Mouse (Mus musculus) v-Abl transformed pro-B cells (cell line): ENCODE results near the gene Foxn3.

Source experiments
- in situ Hi-C, 2 experiments: fragments of 400-800 bp; cut with MboI; formaldehyde crosslinking; loops; one replicate each; pipeline ENCODE4 v1.15.1; 2025; ENCODE audit not compliant: unreplicated experiment in 2 of 2

Foxn3 gene

DNA sequence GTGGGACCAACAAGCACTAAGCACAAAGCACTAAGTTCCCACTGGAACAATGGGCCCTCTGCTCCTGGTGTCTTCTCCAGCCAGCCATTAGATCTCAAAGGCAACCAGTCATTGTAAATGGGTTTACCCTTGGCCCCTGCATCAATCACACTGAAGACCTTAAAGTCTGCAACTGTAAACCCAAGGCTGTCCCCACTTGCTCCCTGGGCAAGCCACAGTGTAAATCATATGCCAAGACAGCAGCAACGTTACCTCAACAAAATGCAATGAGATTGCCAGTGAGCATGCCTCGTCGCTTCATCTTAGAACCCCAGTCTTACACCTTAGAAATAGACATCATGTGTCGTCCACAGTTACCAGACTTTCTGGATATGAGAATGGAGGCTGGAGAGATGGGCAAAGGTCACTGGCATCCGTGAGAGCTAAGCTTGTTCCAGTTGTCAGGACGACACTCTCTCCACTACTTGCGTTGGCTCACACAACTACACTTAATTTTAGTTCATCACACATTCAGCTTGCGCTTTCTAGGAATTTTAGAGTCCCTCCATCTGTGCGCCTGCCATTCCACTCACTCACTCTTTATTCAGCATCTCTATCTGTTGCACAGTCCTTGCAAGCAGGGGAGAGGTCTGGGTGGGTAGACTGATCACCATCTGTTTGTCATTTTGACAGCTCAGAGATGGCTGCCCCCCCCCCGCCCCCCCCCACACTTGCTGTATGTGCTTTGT lies 89.8 kb downstream of the Foxn3 start:
- in situ Hi-C loops = no loop called here

DNA sequence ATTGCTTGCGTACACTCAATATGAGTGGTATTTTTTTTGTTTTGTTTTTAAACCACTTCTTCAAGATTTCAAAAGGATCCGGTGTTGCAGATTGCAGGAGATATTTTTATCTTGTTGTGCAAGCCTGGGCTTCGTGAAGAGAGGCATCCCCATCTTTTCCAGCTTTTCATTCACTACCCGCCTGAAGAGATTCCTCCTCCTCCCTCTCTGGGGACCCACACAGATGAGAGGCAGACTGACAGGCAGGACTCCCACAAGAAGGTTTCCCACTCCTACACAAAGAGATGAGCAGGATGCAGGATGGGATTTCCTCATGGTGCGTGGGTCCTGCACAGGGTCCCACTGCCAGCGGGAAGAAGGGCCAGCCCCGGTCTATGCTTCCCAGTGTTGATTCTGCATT lies 92.0 kb downstream of the Foxn3 start:
- in situ Hi-C loops = no loop called here

DNA sequence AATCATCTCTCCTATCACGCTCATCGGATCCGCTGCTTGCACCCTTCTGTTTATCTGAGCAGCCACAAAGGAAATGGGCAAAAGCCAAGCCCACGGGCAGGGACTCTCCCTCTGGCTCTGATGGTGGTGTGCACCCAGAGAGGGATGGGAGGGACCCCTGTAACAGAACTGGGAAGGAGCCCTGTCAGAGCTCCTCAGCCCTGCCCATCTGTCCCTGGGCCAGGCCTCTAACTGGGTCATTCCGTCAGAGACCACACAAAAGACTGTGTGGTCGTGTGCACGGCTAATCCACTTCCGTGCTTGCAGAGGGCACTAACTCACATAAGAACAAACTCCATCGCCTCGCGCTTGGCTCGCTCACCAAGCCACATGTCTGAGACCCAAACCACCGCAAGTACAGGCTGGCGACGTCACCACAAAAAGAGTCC lies 95.5 kb downstream of the Foxn3 start:
- in situ Hi-C loops = no loop called here

DNA sequence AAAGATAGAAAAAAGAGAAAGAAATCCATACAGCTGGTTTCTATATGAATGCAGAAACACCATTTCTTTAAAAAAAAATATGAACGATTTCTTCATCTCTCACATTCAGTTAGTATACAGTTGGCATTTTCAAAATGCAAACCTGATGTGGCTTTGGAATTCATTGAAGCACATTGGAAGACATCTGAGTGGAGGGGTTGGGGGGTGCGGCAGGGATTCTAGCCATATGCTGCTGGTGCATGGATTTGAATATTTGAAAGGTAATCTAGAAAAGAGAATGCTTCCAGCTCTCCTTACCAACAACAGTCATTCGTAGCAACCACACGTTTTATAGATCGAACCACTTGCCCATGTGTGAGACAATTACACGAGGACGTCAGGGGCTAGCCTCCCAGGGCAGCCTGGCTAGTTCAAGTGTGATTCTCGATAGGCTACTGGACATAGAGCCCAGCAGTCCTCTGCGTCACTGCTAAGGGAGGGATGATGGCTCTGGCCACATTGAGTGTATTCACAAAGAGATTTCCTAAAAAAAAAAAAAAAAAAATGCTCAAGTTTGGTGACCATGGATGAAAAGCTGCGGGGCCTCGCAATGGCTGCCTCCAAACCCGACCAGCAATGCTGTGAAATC lies 96.0 kb downstream of the Foxn3 start:
- in situ Hi-C loops = no loop called here

DNA sequence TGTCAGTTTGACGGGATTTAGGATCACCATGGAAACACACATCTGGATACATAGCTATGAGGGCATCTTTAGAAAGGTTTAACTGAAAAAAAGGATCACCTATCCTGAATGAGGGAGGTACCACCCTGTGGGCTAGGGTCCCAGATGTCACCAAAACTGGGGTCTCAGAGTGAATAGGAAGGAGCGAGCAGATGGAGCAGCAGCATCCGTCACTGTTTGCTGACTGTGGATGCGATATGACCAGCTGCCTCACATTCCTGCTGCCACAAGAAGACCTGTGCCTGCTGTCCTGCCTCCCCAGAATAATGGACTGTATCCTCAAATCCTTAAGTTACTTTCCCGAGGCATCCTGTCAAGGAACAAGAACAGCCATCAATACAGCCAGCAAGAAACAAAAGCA lies 97.0 kb downstream of the Foxn3 start:
- in situ Hi-C loops = no loop called here

DNA sequence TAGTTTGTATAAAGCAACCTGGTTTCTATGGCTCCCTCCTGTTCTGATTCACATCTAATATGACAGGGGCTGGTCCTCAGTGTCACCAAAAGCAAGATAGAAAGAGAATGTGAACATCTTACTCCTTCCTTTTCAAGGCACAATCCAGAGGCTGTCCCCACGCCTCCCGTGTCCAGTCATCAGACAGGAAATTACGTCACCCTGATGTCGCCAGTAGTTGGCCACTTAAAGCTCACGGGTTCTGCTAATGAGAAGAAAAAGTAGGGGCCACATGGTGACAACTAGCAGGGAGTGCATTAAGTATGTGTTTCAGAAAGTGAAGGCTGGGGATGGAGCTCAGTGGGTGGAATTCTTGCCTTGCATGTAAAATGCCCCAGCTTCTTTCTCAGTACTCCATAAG lies 99.1 kb downstream of the Foxn3 start:
- in situ Hi-C loops = no loop called here

DNA sequence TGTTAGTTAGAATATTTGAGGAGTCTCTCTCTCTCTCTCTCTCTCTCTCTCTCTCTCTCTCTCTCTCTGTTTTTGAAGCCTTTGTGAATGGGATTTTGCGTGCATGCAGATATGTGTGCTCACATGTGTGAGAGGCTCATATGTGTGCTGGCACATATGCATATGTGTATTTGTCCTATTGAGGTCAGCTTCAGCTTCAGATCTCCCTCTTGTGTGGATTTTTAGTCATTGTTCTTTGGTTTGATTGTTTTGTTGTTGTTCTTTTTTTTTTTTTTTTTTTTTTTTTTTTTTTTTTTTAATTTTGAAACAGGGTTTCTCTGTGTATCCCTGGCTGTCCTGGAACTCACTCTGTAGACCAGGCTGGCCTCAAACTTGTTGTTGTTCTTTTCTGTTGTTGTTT lies 100.5 kb downstream of the Foxn3 start:
- in situ Hi-C loops = no loop called here

DNA sequence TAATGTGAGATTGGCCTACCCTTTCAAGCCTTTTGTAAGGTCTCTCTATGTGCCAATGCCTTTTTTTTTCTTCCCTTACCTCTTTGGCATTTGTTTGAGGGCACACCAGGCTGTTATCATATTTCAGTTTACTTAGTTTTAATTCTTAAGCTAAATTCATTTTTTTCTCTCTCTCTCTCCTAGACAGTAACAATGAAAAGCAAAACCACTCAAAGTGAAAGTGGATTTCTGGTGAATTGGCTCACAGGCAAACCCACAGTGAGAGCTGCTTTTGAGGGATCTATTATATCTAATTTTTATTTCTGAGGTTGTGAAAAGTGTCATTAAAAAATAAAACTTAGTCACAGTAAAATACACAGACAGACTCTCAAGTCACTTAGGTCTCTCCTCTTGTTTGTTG lies 101.1 kb downstream of the Foxn3 start:
- in situ Hi-C loops = no loop called here

DNA sequence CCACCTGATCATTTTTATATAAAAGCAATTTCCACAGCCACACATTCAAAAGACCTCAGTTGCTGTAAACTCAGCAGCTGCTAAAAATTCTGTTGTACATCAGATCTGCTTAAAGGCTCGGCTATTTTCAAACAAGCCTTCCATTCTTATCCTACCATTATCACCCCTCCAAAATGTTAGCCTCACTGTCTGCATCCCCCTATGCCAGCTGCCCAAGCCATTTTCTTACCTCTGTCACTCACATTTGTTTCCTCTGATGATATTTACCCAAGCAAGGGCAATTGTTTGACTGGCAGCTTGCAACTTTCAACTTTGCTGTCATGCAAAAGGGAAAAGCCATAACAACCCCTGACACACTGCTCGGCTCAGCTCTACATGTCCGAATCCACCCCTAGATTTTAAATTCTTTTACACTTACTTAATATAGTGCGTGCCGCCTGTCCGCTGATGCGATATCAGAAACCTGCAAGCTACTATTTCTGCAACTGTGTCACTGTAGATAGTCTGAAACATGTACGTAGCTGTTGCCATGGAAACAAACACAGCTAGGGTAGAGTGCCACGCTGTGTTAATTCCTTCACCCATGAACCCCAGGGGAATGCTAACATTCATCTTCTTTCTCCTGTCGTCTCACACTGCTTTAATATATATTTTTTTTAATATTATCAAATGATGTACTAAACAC lies 105.7 kb downstream of the Foxn3 start:
- in situ Hi-C loops = no loop called here

DNA sequence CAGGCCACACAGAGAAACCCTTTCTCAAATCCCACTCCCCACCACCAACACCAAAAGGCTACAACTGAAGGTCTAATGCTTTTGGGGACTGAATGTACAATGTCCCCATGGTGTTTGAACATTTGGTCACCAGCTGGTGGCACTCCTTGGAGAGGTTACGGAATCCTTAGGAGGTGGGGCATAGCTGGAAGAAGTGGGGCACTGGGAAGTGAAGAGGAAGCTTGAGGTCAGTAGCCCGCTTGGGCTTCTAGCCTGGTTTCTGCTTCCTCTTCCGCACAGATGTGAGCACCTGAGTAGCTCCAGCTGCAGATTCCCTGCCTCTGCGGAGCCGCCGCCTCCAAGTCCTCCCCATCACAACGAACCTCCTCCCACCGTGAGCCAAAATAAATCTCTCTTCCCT lies 107.8 kb downstream of the Foxn3 start:
- in situ Hi-C loops = no loop called here

DNA sequence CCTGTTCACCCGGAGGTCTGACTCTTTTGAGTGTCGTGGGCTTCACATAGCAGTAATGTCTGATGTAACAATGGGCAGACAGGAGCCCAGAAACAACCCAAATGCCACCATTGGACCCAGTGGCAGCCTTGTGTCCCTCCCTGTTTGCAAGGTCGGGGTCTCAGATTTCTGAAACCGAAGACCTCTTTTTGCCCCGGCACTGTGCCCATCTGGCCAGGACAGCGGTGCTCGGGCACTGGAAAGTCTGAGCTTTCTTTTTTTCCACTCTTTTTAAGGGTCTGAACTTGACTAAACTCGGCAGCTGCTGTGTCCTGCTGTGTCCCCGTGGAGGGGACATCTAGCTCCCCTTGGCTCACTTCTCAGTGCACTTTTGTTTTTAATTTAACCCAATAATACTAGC lies 109.0 kb downstream of the Foxn3 start:
- in situ Hi-C loops = no loop called here

DNA sequence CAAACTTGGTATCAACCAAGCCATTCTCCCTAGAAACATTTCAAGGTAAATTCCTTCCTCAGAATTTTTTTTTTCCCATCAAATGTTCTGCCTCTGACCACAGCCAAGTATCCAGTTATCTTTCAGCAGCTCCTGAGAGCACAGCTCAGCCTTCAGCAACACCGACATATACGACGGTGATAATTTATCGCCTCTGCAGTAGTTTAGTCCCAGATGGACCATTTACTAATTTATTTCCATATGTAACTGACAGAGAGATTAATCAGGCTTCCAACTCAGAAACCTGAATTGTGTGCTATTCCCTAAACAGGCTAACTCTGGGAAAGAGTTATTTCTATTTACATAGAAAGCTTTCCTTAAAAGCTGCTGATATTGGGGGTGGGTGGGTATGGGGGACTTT lies 109.6 kb downstream of the Foxn3 start:
- in situ Hi-C loops = no loop called here

DNA sequence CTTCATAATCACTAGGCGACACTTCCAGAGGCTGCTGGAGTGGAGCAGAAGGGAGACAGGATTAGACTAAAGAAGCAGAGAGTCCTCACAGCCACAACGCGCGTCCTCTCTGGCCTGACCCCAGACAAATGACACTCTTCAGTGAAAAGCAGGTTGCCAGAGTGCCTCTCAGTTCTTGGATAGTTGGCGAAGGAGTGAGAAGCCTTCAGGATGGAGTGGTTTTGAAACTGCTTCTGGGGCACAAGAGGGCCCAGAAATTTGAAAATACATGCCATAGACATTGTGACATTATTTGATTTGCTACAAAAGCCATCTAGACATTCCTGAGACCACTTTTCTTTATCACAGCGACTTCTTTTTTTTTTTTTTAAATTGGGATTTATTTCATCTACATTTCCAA lies 113.3 kb downstream of the Foxn3 start:
- in situ Hi-C loops = no loop called here

DNA sequence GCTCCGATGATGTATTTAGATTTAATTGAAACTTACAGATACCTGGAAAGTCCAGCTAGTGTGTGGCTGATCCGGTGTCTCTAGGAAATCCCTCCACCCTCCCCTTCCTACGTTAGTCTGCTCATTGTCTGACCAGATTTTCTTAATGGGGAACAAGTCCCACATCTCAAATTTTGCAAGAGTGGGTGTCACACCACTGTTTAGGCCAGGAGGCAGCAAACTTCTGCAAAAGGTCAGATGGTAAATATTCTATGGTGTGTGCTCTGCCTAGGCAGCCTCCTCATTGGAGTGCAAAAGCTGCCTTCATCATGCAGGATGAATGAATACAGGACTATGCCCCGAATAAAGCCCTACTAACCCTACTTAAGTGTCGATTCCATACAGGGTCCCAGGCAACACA lies 115.6 kb downstream of the Foxn3 start:
- in situ Hi-C loops = no loop called here

DNA sequence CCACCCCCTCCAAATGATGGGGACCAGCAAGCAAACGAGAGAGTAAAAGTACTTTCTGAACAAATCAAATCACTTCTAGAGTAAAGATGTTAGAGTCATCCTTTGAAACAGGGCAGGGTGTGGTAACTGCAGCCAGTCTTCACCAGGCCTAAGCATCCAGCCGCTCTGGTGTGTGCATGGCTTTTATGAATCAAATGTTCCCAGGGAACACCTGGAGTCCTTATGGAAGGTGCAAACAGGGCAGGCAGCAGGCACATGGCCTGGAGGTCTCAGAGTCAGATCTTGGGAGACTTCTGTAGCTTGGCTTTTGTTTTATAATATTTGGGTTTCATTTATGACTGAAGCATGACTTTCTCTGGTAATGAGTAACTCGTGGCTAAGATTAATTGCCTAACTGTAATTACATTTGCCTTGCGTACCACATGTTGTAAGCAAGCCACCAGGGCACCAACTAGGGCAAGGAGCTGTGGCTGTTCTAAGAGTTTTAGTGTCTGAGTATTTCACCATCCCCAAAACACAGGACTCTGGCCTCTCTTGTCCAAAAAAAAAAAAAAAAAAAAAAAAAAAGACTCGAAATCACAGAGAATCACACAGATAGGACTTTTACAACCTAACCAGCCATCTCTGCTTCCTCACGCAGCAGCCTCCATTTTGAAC lies 118.2 kb downstream of the Foxn3 start:
- in situ Hi-C loops = no loop called here

DNA sequence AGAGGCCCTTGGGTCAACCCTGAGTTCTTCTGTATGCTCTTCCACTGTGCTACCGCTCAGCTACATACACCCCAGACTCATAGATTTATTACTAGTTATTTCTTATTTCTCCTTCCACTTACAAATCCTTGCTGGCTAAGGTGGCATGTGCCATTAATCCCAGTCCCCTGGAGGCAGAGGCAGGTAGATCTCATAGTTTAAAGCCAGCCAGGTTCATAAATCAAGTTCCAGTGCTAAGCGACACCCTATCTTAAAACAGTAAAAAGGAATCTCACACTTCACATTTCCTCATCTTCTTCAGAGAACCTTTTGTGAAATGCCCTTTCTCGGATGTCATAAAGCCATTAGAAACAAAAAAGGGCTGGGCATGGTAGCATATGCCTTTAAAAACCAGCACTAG lies 120.6 kb downstream of the Foxn3 start:
- in situ Hi-C loops = no loop called here

DNA sequence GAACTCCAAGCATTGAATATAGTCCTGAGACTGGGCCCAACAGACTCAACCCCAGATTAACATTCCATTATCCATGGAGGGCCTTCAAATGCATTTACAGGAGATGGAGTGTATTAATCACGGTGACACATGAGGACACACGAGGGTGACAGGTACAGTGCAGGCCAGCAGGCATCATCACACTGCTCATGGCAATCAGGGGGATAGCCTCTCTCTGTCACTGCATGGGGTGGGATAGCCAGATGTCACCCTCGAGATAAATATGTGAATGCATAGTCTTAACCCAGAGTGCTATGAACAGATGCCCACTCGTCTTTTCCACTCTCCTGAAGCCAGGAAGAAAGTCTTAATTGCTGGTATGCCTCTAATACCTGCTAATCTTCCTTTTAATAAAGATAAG lies 122.4 kb downstream of the Foxn3 start:
- in situ Hi-C loops = no loop called here

DNA sequence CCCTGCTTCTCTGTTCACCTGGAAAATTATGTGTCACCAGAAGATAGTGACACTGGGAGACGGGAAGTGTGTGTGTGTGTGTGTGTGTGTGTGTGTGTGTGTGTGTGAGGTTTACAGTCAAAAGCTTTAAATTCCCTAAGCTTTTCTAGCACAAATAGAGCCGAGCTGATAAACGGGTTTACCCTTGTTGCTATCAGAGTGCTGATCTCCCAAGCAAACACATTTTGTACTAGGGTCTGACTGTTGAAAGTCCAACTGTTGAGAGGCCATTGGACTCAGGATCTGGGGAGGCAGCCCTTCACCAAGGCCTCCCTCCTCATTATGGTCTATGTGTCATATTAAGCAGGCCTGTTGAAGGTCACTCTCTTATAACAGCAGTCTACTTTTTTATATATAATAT lies 123.4 kb downstream of the Foxn3 start:
- in situ Hi-C loops = no loop called here

DNA sequence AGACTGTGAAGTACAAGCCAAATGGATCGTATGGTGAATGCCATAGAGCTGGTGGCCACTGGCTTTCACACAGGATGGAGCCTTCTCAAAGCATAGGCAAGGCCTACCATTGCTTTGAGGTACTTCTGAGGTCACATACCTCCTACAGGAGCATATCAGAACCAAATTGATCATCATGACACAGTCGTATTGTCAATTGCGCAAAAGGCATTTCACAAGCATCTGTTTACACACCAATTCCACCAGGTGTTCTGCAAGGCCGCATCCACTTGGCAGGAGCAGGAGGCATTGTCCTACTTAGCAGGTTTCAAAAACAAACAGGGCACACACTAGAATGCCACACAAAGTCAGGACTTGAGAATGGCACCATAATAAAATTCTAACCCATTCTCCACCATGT lies 128.2 kb downstream of the Foxn3 start:
- in situ Hi-C loops = no loop called here

DNA sequence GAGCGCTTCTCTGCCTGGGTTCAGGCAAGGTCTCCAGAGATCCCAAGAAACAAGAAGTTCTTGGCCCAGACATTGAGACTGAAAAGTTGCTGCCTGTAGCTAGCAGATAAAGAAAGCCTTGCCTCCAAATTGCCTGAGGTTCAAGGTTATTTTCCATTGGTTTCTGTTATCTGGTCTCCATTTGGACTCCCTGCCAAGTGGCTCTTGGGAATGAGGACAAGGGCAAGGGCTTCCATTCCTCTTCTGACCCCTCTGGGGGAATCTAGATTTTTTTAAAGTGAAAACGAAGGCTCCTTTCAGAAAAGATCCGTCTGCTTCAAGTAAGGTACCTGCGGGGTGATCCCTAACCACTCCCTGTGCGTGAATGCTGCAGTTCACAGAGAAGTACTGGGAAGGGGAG lies 130.0 kb downstream of the Foxn3 start:
- in situ Hi-C loops = no loop called here

DNA sequence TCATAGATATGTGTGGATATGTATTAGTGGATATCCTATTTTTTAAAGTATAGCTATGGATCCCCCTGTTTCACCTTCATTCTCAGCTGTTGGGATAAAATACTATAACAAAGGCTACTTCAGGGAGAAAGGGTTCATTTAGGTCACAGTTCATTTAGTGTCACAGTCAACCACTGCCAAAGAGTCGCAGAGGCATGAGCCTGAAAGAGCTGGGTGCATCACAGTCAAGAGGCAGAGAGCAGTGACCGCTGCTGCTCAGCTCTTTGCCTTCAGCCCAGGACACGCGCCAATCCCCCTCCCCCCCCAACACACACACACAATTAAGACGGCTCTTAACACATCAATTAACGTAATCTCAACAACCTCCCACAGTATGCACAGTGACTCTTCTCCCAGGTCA lies 131.8 kb downstream of the Foxn3 start:
- in situ Hi-C loops = no loop called here

DNA sequence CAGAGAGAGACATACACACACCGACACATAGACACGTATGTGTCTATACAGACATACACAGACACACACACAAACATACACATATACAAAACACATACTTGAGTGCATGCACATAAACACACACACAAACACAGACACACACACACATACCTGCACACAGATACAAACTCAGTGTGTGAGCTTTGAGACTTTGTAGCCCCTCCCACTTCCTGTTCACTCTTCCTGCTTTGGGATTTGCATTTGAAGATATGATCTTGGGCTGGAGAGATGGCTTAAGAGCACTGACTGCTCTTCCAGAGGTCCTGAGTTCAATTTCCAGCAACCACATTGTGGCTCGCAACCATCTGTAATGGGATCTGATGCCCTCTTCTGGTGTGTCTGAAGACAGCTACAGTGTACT lies 132.4 kb downstream of the Foxn3 start:
- in situ Hi-C loops = no loop called here
